Mouse (Mus musculus): Measurements from ENCODE around the gene Lysmd3.

DNA sequence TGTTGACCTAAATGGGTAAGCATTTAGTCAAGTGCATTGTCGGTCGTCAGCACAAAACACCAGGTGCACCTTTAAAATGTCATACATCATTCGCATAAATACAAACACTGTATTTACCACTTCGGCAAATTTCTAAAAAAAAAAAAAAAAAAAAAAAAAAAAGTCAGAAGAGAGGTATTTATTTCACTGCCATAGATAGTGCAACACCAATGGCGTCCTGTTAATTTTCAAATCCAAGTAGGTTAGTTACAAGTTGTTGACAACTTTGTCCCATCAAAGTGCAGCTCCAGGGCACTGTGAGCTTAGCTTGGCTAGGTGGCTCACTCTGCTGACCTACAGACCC lies 484 bp upstream of the Lysmd3 start:
- TF ChIP-seq CTCF (IDR thresholded peaks at IDR 0.05) (no peak), EP300 (IDR thresholded peaks at IDR 0.05) (no peak)
